Mouse (Mus musculus): ENCODE data around the gene Kif3a. TPM values are rescaled to one million over a fixed set of nuclear protein-coding genes. Genes with fewer than 3 reads are reported as not detected.
"Not testable (repeated sequence)": the region's sequence is repeated elsewhere in the genome, so short reads cannot be mapped to it uniquely, and the experiment has no call there.

The Kif3a gene
- total RNA-seq, 1 experiment = 11.1 TPM

- Histone ChIP-seq H3K4me1 (ENCODE audit: control insufficient read depth in 2 of 2, insufficient read depth in 2 of 2, low read length in 2 of 2, poor library complexity in 1 of 2) (peaks cover 0 to under 1% of the 10 kb centered on the region in 2 experiments; a peak in 1 of 4 replicates), H3K4me3 (ENCODE audit: insufficient read depth in 1 of 2, low read depth in 1 of 2, low read length in 2 of 2, poor library complexity in 1 of 2, severe bottlenecking in 1 of 2) (no peak overlapping the region), H3K27ac (ENCODE audit: insufficient read depth, low read depth, low read length, poor library complexity, severe bottlenecking) (no peak overlapping the region), H3K9me3 (ENCODE audit: control insufficient read depth, insufficient read depth, low read depth, low read length) (no peaks in the 10 kb centered on the region), H3K9ac (ENCODE audit: insufficient read depth, low read depth, low read length, poor library complexity, severe bottlenecking) (no peak overlapping the region), H3K36me3 (ENCODE audit: control insufficient read depth, insufficient read depth, low read length, poor library complexity, severe bottlenecking) (no peaks in the 10 kb centered on the region)
- TF ChIP-seq CHD2 (IDR thresholded peaks at IDR 0.05; ENCODE audit: low read depth, low read length) = no peak
- no peak for TF ChIP-seq ZC3H11A (IDR thresholded peaks at IDR 0.05; ENCODE audit: borderline replicate concordance, low read depth, low read length)
- no peak for TF ChIP-seq ZNF384 (IDR thresholded peaks at IDR 0.05; ENCODE audit: low read depth, low read length)
- no peak for TF ChIP-seq MAFK (IDR thresholded peaks at IDR 0.05; ENCODE audit: insufficient read depth, low read depth, low read length)
- no peak for TF ChIP-seq HCFC1 (IDR thresholded peaks at IDR 0.05; ENCODE audit: borderline replicate concordance, insufficient read depth, low read length)
- in situ Hi-C loops (cut with MboI; ENCODE audit: low sequenced_read_pairs in 2 of 2, unreplicated experiment in 2 of 2) = no loop called here
- DNase-seq (ENCODE audit: low read depth, low spot score) = no peak
Measured at GRCm38 (mm10) chr11:53547566-53547965, 19.6 kb upstream of the Kif3a start.

- H3K4me3 ChIP-seq (ENCODE audit: insufficient read depth in 1 of 2, low read depth in 1 of 2, low read length in 2 of 2, poor library complexity in 1 of 2, severe bottlenecking in 1 of 2) = no peak overlapping the region
- TF ChIP-seq ZC3H11A (IDR thresholded peaks at IDR 0.05; ENCODE audit: borderline replicate concordance, low read depth, low read length) (no peak), CHD2 (IDR thresholded peaks at IDR 0.05; ENCODE audit: low read depth, low read length) (no peak), HCFC1 (IDR thresholded peaks at IDR 0.05; ENCODE audit: borderline replicate concordance, insufficient read depth, low read length) (no peak), MAFK (IDR thresholded peaks at IDR 0.05; ENCODE audit: insufficient read depth, low read depth, low read length) (no peak), ZNF384 (IDR thresholded peaks at IDR 0.05; ENCODE audit: low read depth, low read length) (no peak)
- in situ Hi-C loops (cut with MboI; ENCODE audit: low sequenced_read_pairs in 2 of 2, unreplicated experiment in 2 of 2) = no loop called here
- no peaks in the 10 kb centered on the region for H3K4me1 ChIP-seq (ENCODE audit: control insufficient read depth in 2 of 2, insufficient read depth in 2 of 2, low read length in 2 of 2, poor library complexity in 1 of 2)
- no peak overlapping the region for H3K9ac ChIP-seq (ENCODE audit: insufficient read depth, low read depth, low read length, poor library complexity, severe bottlenecking)
- H3K9me3 ChIP-seq (ENCODE audit: control insufficient read depth, insufficient read depth, low read depth, low read length) = no peaks in the 10 kb centered on the region
- DNase-seq (ENCODE audit: low read depth, low spot score) = no peak
- H3K36me3 ChIP-seq (ENCODE audit: control insufficient read depth, insufficient read depth, low read length, poor library complexity, severe bottlenecking) = no peaks in the 10 kb centered on the region
- H3K27ac ChIP-seq (ENCODE audit: insufficient read depth, low read depth, low read length, poor library complexity, severe bottlenecking) = no peak overlapping the region
Measured at GRCm38 (mm10) chr11:53548036-53548605, 19.1 kb upstream of the Kif3a start.

GRCm38 (mm10) chr11:53550714-53551113 lies 16.5 kb upstream of the Kif3a start:
- H3K9ac ChIP-seq (ENCODE audit: insufficient read depth, low read depth, low read length, poor library complexity, severe bottlenecking) = no peak overlapping the region
- H3K36me3 ChIP-seq (ENCODE audit: control insufficient read depth, insufficient read depth, low read length, poor library complexity, severe bottlenecking) = no peaks in the 10 kb centered on the region
- no peak overlapping the region for H3K4me3 ChIP-seq (ENCODE audit: insufficient read depth in 1 of 2, low read depth in 1 of 2, low read length in 2 of 2, poor library complexity in 1 of 2, severe bottlenecking in 1 of 2)
- in situ Hi-C loops (cut with MboI; ENCODE audit: low sequenced_read_pairs in 2 of 2, unreplicated experiment in 2 of 2) = no loop called here
- H3K9me3 ChIP-seq (ENCODE audit: control insufficient read depth, insufficient read depth, low read depth, low read length) = no peaks in the 10 kb centered on the region
- no peaks in the 10 kb centered on the region for H3K4me1 ChIP-seq (ENCODE audit: control insufficient read depth in 2 of 2, insufficient read depth in 2 of 2, low read length in 2 of 2, poor library complexity in 1 of 2)
- no peak for DNase-seq (ENCODE audit: low read depth, low spot score)
- H3K27ac ChIP-seq (ENCODE audit: insufficient read depth, low read depth, low read length, poor library complexity, severe bottlenecking) = no peak overlapping the region
- TF ChIP-seq ZC3H11A (IDR thresholded peaks at IDR 0.05; ENCODE audit: borderline replicate concordance, low read depth, low read length) = no peak
- no peak for TF ChIP-seq HCFC1 (IDR thresholded peaks at IDR 0.05; ENCODE audit: borderline replicate concordance, insufficient read depth, low read length)
- no peak for TF ChIP-seq MAFK (IDR thresholded peaks at IDR 0.05; ENCODE audit: insufficient read depth, low read depth, low read length)
- peak; percentile 85 for TF ChIP-seq ZNF384 (IDR thresholded peaks at IDR 0.05; ENCODE audit: low read depth, low read length)

- in situ Hi-C loops (cut with MboI; ENCODE audit: low sequenced_read_pairs in 2 of 2, unreplicated experiment in 2 of 2) = no loop called here
- peak; percentile 66 for DNase-seq (ENCODE audit: low read depth, low spot score)
- Histone ChIP-seq H3K4me1 (ENCODE audit: control insufficient read depth in 2 of 2, insufficient read depth in 2 of 2, low read length in 2 of 2, poor library complexity in 1 of 2) (no peaks in the 10 kb centered on the region), H3K27ac (ENCODE audit: insufficient read depth, low read depth, low read length, poor library complexity, severe bottlenecking) (no peak overlapping the region), H3K4me3 (ENCODE audit: insufficient read depth in 1 of 2, low read depth in 1 of 2, low read length in 2 of 2, poor library complexity in 1 of 2, severe bottlenecking in 1 of 2) (no peak overlapping the region), H3K9me3 (ENCODE audit: control insufficient read depth, insufficient read depth, low read depth, low read length) (no peaks in the 10 kb centered on the region), H3K9ac (ENCODE audit: insufficient read depth, low read depth, low read length, poor library complexity, severe bottlenecking) (no peak overlapping the region), H3K36me3 (ENCODE audit: control insufficient read depth, insufficient read depth, low read length, poor library complexity, severe bottlenecking) (no peaks in the 10 kb centered on the region)
- no peak for TF ChIP-seq MAFK (IDR thresholded peaks at IDR 0.05; ENCODE audit: insufficient read depth, low read depth, low read length)
- TF ChIP-seq HCFC1 (IDR thresholded peaks at IDR 0.05; ENCODE audit: borderline replicate concordance, insufficient read depth, low read length) = no peak
- TF ChIP-seq ZC3H11A (IDR thresholded peaks at IDR 0.05; ENCODE audit: borderline replicate concordance, low read depth, low read length) = no peak
- TF ChIP-seq CHD2 (IDR thresholded peaks at IDR 0.05; ENCODE audit: low read depth, low read length) = no peak
- no peak for TF ChIP-seq ZNF384 (IDR thresholded peaks at IDR 0.05; ENCODE audit: low read depth, low read length)
Measured at GRCm38 (mm10) chr11:53551754-53552153, 15.4 kb upstream of the Kif3a start.

- DNase-seq (ENCODE audit: low read depth, low spot score); H3K4me1 ChIP-seq (ENCODE audit: control insufficient read depth in 2 of 2, insufficient read depth in 2 of 2, low read length in 2 of 2, poor library complexity in 1 of 2); H3K4me3 ChIP-seq (ENCODE audit: insufficient read depth in 1 of 2, low read depth in 1 of 2, low read length in 2 of 2, poor library complexity in 1 of 2, severe bottlenecking in 1 of 2); H3K9ac ChIP-seq (ENCODE audit: insufficient read depth, low read depth, low read length, poor library complexity, severe bottlenecking); H3K27ac ChIP-seq (ENCODE audit: insufficient read depth, low read depth, low read length, poor library complexity, severe bottlenecking); in situ Hi-C loops (cut with MboI; ENCODE audit: low sequenced_read_pairs in 2 of 2, unreplicated experiment in 2 of 2); H3K36me3 ChIP-seq (ENCODE audit: control insufficient read depth, insufficient read depth, low read length, poor library complexity, severe bottlenecking); H3K9me3 ChIP-seq (ENCODE audit: control insufficient read depth, insufficient read depth, low read depth, low read length): not testable (repeated sequence)
Measured at GRCm38 (mm10) chr11:53556529-53556928, 10.7 kb upstream of the Kif3a start.

GRCm38 (mm10) chr11:53557992-53558391 lies 9.2 kb upstream of the Kif3a start:
- H3K4me3 ChIP-seq (ENCODE audit: insufficient read depth in 1 of 2, low read depth in 1 of 2, low read length in 2 of 2, poor library complexity in 1 of 2, severe bottlenecking in 1 of 2); H3K9ac ChIP-seq (ENCODE audit: insufficient read depth, low read depth, low read length, poor library complexity, severe bottlenecking); H3K9me3 ChIP-seq (ENCODE audit: control insufficient read depth, insufficient read depth, low read depth, low read length); DNase-seq (ENCODE audit: low read depth, low spot score); in situ Hi-C loops (cut with MboI; ENCODE audit: low sequenced_read_pairs in 2 of 2, unreplicated experiment in 2 of 2); H3K4me1 ChIP-seq (ENCODE audit: control insufficient read depth in 2 of 2, insufficient read depth in 2 of 2, low read length in 2 of 2, poor library complexity in 1 of 2); H3K27ac ChIP-seq (ENCODE audit: insufficient read depth, low read depth, low read length, poor library complexity, severe bottlenecking); H3K36me3 ChIP-seq (ENCODE audit: control insufficient read depth, insufficient read depth, low read length, poor library complexity, severe bottlenecking): not testable (repeated sequence)

- H3K4me3 ChIP-seq (ENCODE audit: insufficient read depth in 1 of 2, low read depth in 1 of 2, low read length in 2 of 2, poor library complexity in 1 of 2, severe bottlenecking in 1 of 2); H3K36me3 ChIP-seq (ENCODE audit: control insufficient read depth, insufficient read depth, low read length, poor library complexity, severe bottlenecking); H3K9me3 ChIP-seq (ENCODE audit: control insufficient read depth, insufficient read depth, low read depth, low read length); DNase-seq (ENCODE audit: low read depth, low spot score); H3K4me1 ChIP-seq (ENCODE audit: control insufficient read depth in 2 of 2, insufficient read depth in 2 of 2, low read length in 2 of 2, poor library complexity in 1 of 2); H3K27ac ChIP-seq (ENCODE audit: insufficient read depth, low read depth, low read length, poor library complexity, severe bottlenecking); H3K9ac ChIP-seq (ENCODE audit: insufficient read depth, low read depth, low read length, poor library complexity, severe bottlenecking); in situ Hi-C loops (cut with MboI; ENCODE audit: low sequenced_read_pairs in 2 of 2, unreplicated experiment in 2 of 2): not testable (repeated sequence)
Measured at GRCm38 (mm10) chr11:53559980-53560379, 7.2 kb upstream of the Kif3a start.
